In the genomic region with DNA sequence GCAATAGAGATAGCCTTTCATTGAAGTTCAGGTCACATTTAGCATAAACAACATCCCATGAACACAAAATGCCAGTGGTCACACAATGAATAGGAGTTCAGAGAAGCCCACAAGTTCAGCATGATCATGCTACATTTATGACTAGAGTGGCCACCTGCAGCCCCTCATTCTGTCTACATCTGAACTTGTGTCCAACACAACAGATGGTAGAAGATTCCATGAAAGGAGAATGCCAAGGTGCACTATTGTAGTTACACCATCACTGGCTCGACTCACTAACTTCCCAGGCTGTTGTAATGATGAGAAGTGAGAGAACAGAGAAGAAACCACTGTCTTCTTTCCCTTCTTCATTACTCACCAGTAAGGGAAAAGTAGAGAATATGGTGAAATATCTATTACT, we compare ENCODE assay signal across 15 mouse cellular contexts.
"Had no signal": no experiment of that assay in that cellular context is flagged by ENCODE, and none has a peak within 500 bp of the region (broad histone marks: within the 10 kb centered on the region; RNA-seq: fewer than 3 reads in every experiment).

No protein-coding gene starts in this region.

- H3K36me3 ChIP-seq: neural tube, embryonic 15.5 days; stomach, embryonic 15.5 days had no signal

- H3K4me1 ChIP-seq: neural tube, embryonic 15.5 days; stomach, embryonic 15.5 days had no signal

- H3K27me3 ChIP-seq: neural tube, embryonic 15.5 days; stomach, embryonic 15.5 days had no signal

- H3K4me2 ChIP-seq: neural tube, embryonic 15.5 days; stomach, embryonic 15.5 days had no signal

- DNase-seq: retina, postnatal 1 day; right cerebral cortex, adult 18-20 months; right cerebral cortex, postnatal 14 days; right cerebral cortex, postnatal 25 days; right cerebral cortex, postnatal 4 days; spleen, adult 18-20 months; thymus, adult 18-20 months; thymus, adult 2 months; thymus, postnatal 14 days; thymus, postnatal 25 days; thymus, postnatal 36 days; thymus, postnatal 4 days had no signal

- H3K9me3 ChIP-seq: neural tube, embryonic 15.5 days; stomach, embryonic 15.5 days had no signal

- H3K27ac ChIP-seq: neural tube, embryonic 15.5 days; stomach, embryonic 15.5 days; stomach, postnatal 0 days had no signal

- H3K9ac ChIP-seq: neural tube, embryonic 15.5 days; stomach, embryonic 15.5 days had no signal

- H3K4me3 ChIP-seq: neural tube, embryonic 15.5 days; stomach, embryonic 15.5 days had no signal
